Mouse (Mus musculus) midbrain, embryonic 11.5 days (tissue): ENCODE data around the gene She. TPM values are rescaled to one million over a fixed set of nuclear protein-coding genes. Genes with fewer than 3 reads are reported as not detected.
"Not testable (repeated sequence)": the region's sequence is repeated elsewhere in the genome, so short reads cannot be mapped to it uniquely, and the experiment has no call there.

ENCODE experiments used
- ATAC-seq: fragments of 200-750 bp; cut with Nextera tagmentation; 2 replicates; pipeline ENCODE4 v1.8.0; 2017; ENCODE audit warnings: moderate TSS enrichment, moderate library complexity; ENCODE audit not compliant: low FRiP score
- DNase-seq: peaks from one replicate; pipeline ENCODE4 v3.0.0; 2015; ENCODE audit warnings: low spot score; ENCODE audit errors: missing footprints
- H3K27ac ChIP-seq: fragments of 300-500 bp; sonication (generic); 2 replicates; pipeline ENCODE4 v1.5.1; 2014; ENCODE audit warnings: low read depth, low read length
- H3K27me3 ChIP-seq: fragments of 300-500 bp; sonication (generic); 2 replicates; pipeline ENCODE4 v1.6.1; 2014; ENCODE audit warnings: mild to moderate bottlenecking, low read length, moderate library complexity, mixed read lengths; ENCODE audit not compliant: control insufficient read depth, insufficient read depth
- H3K36me3 ChIP-seq: fragments of 300-500 bp; sonication (generic); 2 replicates; pipeline ENCODE4 v1.6.1; 2014; ENCODE audit warnings: mild to moderate bottlenecking, low read length, moderate library complexity, mixed read lengths; ENCODE audit not compliant: control insufficient read depth, insufficient read depth
- H3K4me1 ChIP-seq: fragments of 300-500 bp; sonication (generic); 2 replicates; pipeline ENCODE4 v1.6.1; 2014; ENCODE audit warnings: low read length; ENCODE audit not compliant: control insufficient read depth, insufficient read depth
- H3K4me2 ChIP-seq: fragments of 300-500 bp; sonication (generic); 2 replicates; pipeline ENCODE4 v1.6.1; 2014; ENCODE audit warnings: mild to moderate bottlenecking, moderate library complexity
- H3K4me3 ChIP-seq: fragments of 300-500 bp; sonication (generic); 2 replicates; pipeline ENCODE4 v1.5.1; 2014; ENCODE audit warnings: low read depth, low read length
- H3K9ac ChIP-seq: fragments of 300-500 bp; sonication (generic); 2 replicates; pipeline ENCODE4 v1.6.1; 2014; ENCODE audit warnings: low read length
- H3K9me3 ChIP-seq: fragments of 300-500 bp; sonication (generic); 2 replicates; pipeline ENCODE4 v1.6.1; 2016; ENCODE audit warnings: low read length; ENCODE audit not compliant: control insufficient read depth
- whole genome bisulfite sequencing: fragments of 180-500 bp; shearing (Covaris S2); extraction: QIAGEN DNeasy Blood & Tissue Kit; methylation state at CpG from one replicate; pipeline ENCODE4 v1.1.7; 2014; 5-methylcytosine and 5-hydroxymethylcytosine counted together
- polyA plus RNA-seq: library from polyadenylated mRNA; unstranded; fragments of >200 nt; fragmentation: Nextera tagmentation; extraction: Ambion mirVana; gene quantifications from 2 replicates; pipeline ENCODE4 v1.2.1, GENCODE M21; 2014

The She gene
- polyA plus RNA-seq, 1 experiment from 2014 or later = 2.0 TPM

DNA sequence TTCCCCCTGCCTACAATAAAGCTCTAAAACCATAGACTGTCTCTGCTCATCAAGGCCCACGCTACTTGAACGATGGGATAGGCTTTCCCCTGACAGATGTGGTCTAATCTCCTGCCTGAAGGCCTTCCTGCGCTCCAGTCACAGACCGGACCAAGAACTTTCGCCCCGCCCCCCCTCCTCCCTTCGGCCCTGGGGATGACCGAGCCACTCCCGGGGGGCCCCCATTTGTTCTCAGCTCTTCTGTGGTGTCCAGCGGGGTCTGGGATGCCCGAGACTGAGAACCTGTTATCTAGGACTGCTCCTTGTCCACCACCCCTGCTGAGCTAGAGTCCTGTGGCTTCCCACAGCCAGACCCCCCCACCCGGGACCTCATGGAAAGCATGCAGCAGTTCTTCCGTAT lies 31.7 kb upstream of the She start:
- Histone ChIP-seq H3K9ac (no peak overlapping the region), H3K27ac (no peak overlapping the region), H3K27me3 (no peaks in the 10 kb centered on the region), H3K9me3 (no peaks in the 10 kb centered on the region), H3K4me1 (no peaks in the 10 kb centered on the region), H3K4me3 (no peak overlapping the region), H3K36me3 (no peaks in the 10 kb centered on the region), H3K4me2 (peak overlapping the region; percentile 33)
- ATAC-seq (no peak), DNase-seq (no peak)
- 3% methylated on average over 13 of the region's 13 CpGs for WGBS

DNA sequence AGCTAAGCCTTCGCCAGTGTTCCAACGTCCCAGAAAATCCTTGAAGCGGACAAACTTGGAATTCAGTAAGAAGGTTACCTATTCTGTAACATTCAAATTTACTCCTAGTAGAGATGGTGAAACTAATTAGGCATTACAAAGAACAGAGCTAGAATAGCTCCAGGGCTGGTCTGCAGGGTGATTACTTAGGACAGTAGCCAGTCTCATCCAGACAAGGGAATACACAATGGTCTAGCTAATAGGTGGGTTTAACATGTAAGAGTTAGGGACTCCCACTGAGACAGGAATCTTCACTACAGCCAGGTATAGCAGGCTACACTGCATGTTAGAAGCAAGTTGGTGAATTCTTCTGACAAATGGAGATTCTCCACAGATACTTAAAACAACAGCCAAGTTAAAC lies 31.1 kb upstream of the She start:
- not testable (repeated sequence) for H3K36me3 ChIP-seq, H3K4me2 ChIP-seq, H3K9me3 ChIP-seq, DNase-seq, H3K27me3 ChIP-seq, H3K4me1 ChIP-seq, H3K9ac ChIP-seq, ATAC-seq, H3K4me3 ChIP-seq, H3K27ac ChIP-seq
- 32% methylated on average over 3 of the region's 3 CpGs for WGBS

DNA sequence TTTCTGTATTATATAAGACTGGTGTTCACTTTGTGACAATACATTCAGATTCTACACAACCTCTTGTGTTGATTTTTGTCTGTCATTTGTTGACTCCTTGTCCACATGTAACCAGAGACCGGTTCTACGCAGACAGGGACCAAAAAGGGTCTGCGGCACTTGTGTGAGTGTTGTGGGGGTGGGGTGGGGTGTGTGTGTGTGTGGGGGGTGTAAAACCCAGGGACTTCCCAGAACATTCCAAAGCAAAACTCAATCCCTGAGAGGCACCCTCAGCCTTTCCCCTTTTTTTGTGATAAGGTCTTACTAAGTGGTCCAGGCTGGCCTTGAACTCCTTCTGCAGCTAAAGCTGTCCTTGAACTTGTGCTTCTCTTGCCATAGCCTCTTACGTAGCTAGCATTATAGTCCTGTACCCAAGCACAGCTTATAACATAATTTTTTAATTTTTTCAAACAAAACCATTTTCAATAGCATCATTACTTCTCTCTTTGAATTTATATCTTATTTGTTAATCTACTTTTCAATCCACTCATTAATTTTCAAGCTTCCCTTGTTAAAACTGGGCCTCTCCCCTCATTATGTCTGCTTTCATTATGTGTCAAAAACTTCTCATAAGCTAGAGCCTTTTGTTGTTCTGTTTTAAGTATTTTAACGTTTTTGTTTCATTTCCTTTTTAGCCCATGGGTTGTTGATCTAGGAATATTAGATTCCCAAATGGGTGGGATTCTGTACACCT lies 30.2 kb upstream of the She start:
- H3K4me3 ChIP-seq = no peak overlapping the region
- 65% methylated on average over 5 of the region's 5 CpGs for WGBS
- no peaks in the 10 kb centered on the region for H3K36me3 ChIP-seq
- no peak overlapping the region for H3K4me2 ChIP-seq
- no peaks in the 10 kb centered on the region for H3K4me1 ChIP-seq
- ATAC-seq (no peak), DNase-seq (no peak)
- H3K9me3 ChIP-seq = no peaks in the 10 kb centered on the region
- no peak overlapping the region for H3K9ac ChIP-seq
- H3K27ac ChIP-seq = no peak overlapping the region
- H3K27me3 ChIP-seq = no peaks in the 10 kb centered on the region

DNA sequence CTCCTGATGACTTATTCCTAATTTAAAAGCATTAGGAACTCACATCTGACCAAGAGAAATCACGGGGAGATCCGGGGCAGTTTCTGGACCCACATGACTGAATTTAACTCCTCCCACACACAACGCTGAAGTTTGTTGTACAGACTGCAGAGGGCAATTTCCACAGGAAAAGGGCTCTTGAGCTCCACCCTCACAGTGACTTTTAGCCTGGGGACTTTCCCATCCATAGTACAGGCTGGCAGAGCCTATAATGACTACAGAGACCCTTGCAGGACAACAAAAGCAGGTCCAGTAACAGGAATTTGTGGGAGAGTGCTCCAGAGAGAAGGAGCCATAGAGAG lies 29.7 kb upstream of the She start:
- no peaks in the 10 kb centered on the region for H3K9me3 ChIP-seq
- WGBS = 58% methylated on average over 3 of the region's 3 CpGs
- no peaks in the 10 kb centered on the region for H3K27me3 ChIP-seq
- H3K4me1 ChIP-seq = no peaks in the 10 kb centered on the region
- H3K36me3 ChIP-seq = no peaks in the 10 kb centered on the region
- H3K9ac ChIP-seq = no peak overlapping the region
- H3K27ac ChIP-seq = no peak overlapping the region
- H3K4me2 ChIP-seq = no peak overlapping the region
- H3K4me3 ChIP-seq = no peak overlapping the region
- DNase-seq (no peak), ATAC-seq (no peak)

DNA sequence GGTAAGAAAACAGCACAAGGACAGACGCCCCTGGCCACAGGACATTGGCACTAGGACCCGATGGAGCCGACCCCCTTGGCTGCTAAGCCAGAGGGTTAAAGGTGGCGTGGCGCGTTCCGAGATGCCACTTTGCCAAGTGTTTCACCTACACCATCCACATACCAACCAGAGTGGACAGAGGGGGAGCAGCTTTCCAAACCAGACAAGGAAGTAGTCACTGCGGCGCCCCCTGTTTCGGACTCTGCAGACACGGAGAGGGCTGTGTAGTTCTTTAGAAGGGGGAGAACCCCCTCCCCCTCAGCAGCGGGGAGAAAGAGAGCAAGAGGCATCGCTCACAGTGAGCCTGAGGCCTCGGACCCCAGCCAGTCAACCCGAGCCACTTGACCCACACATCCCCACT lies 28.3 kb upstream of the She start:
- no peaks in the 10 kb centered on the region for H3K36me3 ChIP-seq
- no peaks in the 10 kb centered on the region for H3K9me3 ChIP-seq
- no peak for DNase-seq
- no peaks in the 10 kb centered on the region for H3K27me3 ChIP-seq
- H3K4me3 ChIP-seq = no peak overlapping the region
- no peaks in the 10 kb centered on the region for H3K4me1 ChIP-seq
- 73% methylated on average over 15 of the region's 15 CpGs for WGBS
- H3K27ac ChIP-seq = no peak overlapping the region
- H3K9ac ChIP-seq = no peak overlapping the region
- no peak overlapping the region for H3K4me2 ChIP-seq
- no peak for ATAC-seq

DNA sequence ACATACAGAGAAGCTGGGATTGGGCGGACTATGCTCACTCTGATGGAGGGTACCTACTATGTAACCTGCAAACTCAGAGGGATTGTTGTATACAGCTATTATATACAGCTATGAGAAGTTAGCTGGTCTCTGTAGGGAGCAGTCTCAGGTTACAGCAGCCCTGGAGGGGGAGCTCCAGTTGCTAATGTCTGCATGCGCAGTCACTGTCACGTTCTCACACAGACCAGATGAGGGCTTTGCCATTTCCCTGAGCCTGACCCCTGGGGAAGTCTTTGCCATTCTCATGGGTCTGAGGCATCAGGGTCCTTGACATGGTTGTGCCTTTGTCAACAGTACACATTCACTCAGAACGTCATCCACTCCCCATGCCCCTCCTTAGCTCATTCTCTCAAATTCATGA lies 26.0 kb upstream of the She start:
- 65% methylated on average over 4 of the region's 4 CpGs for whole genome bisulfite sequencing
- DNase-seq (no peak), ATAC-seq (no peak)
- no peak overlapping the region for H3K27ac ChIP-seq
- H3K36me3 ChIP-seq = no peaks in the 10 kb centered on the region
- no peaks in the 10 kb centered on the region for H3K4me1 ChIP-seq
- H3K4me3 ChIP-seq = no peak overlapping the region
- no peaks in the 10 kb centered on the region for H3K9me3 ChIP-seq
- H3K27me3 ChIP-seq = no peaks in the 10 kb centered on the region
- H3K9ac ChIP-seq = no peak overlapping the region
- H3K4me2 ChIP-seq = no peak overlapping the region

DNA sequence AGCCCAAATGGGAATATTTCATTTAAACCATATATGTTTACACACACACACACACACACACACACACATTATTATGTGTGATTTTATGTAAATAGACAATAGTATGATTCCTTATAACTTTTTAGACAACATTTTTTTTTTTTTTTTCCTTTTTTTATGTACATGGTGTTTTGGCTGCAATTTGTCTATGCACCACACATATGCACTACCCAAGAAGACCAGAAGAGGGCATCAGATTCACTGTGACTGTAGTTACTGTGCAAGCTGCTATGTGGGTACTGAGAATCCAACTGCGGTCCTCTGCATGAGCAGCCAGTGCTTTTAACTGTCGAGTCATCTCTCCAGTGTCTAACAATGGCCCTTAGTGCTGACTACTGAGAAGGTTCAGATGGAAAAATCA lies 24.4 kb upstream of the She start:
- no peaks in the 10 kb centered on the region for H3K36me3 ChIP-seq
- WGBS = 90% methylated on average over 2 of the region's 2 CpGs
- no peak overlapping the region for H3K27ac ChIP-seq
- H3K27me3 ChIP-seq = no peaks in the 10 kb centered on the region
- no peak overlapping the region for H3K4me3 ChIP-seq
- no peak overlapping the region for H3K9ac ChIP-seq
- no peak for ATAC-seq
- no peaks in the 10 kb centered on the region for H3K9me3 ChIP-seq
- H3K4me1 ChIP-seq = no peaks in the 10 kb centered on the region
- H3K4me2 ChIP-seq = no peak overlapping the region
- DNase-seq = no peak

DNA sequence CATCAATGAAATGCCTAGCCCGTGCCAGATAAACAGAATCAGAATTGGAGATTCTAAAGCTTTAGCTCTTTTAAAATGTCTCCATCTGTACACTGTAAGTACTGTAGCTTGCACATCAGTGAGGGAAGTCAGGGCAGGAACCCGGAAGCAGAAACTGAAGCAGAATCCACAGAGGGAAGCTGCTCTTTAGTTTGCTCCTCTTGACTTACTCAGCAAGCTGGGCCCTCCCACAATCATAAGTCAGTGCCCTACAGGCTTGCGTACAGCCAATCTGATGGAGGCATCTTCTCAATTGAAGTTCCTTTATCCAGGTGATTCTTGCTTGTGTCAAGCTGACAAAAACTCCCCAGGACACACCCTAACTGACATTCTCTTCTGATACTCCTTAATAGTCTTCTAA lies 24.0 kb upstream of the She start:
- H3K27ac ChIP-seq = no peak overlapping the region
- H3K9me3 ChIP-seq = no peaks in the 10 kb centered on the region
- no peaks in the 10 kb centered on the region for H3K27me3 ChIP-seq
- no peak overlapping the region for H3K4me3 ChIP-seq
- H3K9ac ChIP-seq = no peak overlapping the region
- H3K4me2 ChIP-seq = no peak overlapping the region
- no peak for DNase-seq
- no peak for ATAC-seq
- no peaks in the 10 kb centered on the region for H3K4me1 ChIP-seq
- H3K36me3 ChIP-seq = no peaks in the 10 kb centered on the region
- WGBS = 94% methylated on average over 3 of the region's 3 CpGs

DNA sequence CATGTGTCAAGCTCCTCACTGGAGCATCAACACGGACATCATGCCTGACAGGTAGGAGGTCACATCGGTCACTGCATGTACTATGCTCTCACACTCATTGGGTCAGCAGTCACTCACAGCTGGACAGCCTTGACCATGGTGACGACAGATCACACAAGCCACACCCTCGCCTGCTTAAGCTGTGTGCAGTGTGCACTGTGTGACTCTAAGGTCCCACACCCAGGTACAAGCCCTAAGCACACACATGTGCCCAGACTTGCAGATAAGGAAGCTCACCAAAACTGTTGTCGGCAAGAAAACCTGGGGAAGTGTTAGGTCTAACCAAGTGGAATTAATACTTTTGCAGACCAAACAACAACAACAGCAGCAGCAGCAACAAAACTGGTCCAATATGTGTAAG lies 23.3 kb upstream of the She start:
- Histone ChIP-seq H3K9me3 (no peaks in the 10 kb centered on the region), H3K9ac (no peak overlapping the region), H3K4me3 (no peak overlapping the region), H3K27ac (no peak overlapping the region), H3K27me3 (no peaks in the 10 kb centered on the region), H3K4me1 (no peaks in the 10 kb centered on the region), H3K4me2 (no peak overlapping the region), H3K36me3 (no peaks in the 10 kb centered on the region)
- ATAC-seq = no peak
- 84% methylated on average over 5 of the region's 5 CpGs for WGBS
- DNase-seq = no peak

DNA sequence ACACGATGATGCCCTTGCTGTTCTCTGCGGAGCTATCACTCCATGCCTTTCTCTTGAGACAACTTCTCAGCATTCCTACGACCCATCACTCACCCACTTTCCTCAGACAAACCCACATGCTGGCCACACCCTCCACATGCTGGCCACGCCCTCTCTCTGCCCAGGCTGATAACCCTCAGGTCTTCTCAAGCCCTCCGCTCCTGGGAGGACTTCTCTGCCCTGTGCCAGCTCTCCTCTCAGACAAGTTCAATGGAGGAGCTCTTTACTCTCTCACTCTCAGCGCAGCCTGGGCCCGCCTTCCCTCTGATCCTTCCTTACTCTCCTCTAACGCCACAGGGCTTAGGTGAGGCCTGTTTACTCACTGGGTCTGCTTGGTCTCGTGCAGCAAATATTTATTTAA lies 22.5 kb upstream of the She start:
- H3K27ac ChIP-seq = no peak overlapping the region
- H3K4me1 ChIP-seq = no peaks in the 10 kb centered on the region
- DNase-seq (no peak), ATAC-seq (no peak)
- H3K9me3 ChIP-seq = no peaks in the 10 kb centered on the region
- WGBS = 54% methylated on average over 9 of the region's 9 CpGs
- H3K36me3 ChIP-seq = no peaks in the 10 kb centered on the region
- no peaks in the 10 kb centered on the region for H3K27me3 ChIP-seq
- no peak overlapping the region for H3K4me2 ChIP-seq
- no peak overlapping the region for H3K9ac ChIP-seq
- H3K4me3 ChIP-seq = no peak overlapping the region
